Mouse (Mus musculus): ENCODE results near the gene Fthl17f. TPM values are rescaled to one million over a fixed set of nuclear protein-coding genes. Genes with fewer than 3 reads are reported as not detected.

Gene Fthl17f
- polyA plus RNA-seq, 1 experiment from 2014 or later, result not detected

DNA sequence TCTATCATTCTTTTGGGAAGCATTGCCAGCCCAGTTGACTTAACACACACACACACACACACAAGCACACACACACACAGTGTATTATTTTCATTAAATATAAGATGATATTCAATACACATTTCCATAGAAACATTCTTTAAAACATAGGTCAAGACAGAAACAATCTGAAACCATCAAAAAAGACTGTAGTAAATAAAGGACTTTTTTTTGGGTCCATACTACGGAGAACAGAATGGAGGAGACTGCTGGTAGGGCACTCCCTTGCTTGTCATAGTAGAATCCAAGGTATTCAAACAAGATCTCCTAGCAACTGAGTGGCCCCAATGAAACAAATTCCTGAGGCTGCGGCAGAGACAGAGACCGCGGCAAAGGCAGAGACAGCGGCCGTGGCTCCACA, 41.4 kb downstream of the Fthl17f start, which contains the start of gene 4930402K13Rik:
Gene 4930402K13Rik, plus strand, starts transcription at position 301 of the 400 bp plus-strand sequence.
- H3K4me2 ChIP-seq, result no peak within 1 kb of the TSS
- no peaks in the 10 kb centered on the region for H3K27me3 ChIP-seq (ENCODE audit: control insufficient read depth, insufficient read depth, low read length)
- H3K9me3 ChIP-seq (replicated peaks; ENCODE audit: control insufficient read depth, low read length), result no peaks in the 10 kb centered on the region
- no peak for ATAC-seq (replicated peaks; ENCODE audit: insufficient number of reproducible peaks, low FRiP score, low TSS enrichment)
- H3K4me1 ChIP-seq (ENCODE audit: control insufficient read depth, insufficient read depth, low read length), result no peaks in the 10 kb centered on the region
- WGBS (ENCODE audit: insufficient replicate concordance), result 82% methylated on average over 6 of the region's 6 CpGs
- H3K36me3 ChIP-seq (ENCODE audit: control insufficient read depth, insufficient read depth, low read length), result no peaks in the 10 kb centered on the region
- no peak within 1 kb of the TSS for H3K4me3 ChIP-seq (ENCODE audit: low read depth, low read length)
- no peak within 1 kb of the TSS for H3K9ac ChIP-seq (ENCODE audit: low read depth, low read length)
- H3K27ac ChIP-seq (ENCODE audit: low read depth, low read length), result no peak within 1 kb of the TSS

DNA sequence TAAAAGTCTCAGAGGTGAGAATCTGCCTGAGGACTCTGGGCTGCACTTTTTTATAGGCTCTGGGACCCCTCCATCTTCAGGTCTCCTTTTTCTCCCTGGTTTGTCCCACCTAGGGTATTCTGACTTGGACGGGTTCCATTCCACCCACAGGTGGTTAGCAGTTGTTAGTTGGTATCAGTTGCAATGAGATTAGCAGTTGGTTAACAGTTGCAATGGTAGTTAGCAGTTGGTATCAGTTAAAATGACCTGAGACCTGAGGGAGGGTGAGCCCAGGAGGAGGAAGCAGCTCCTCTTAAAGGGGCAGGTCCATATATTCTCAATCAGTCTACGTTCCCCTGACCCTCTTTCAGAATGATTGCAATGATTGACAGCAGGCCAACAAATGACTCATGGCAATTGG, 47.6 kb downstream of the Fthl17f start:
- no peak overlapping the region for H3K27ac ChIP-seq (ENCODE audit: low read depth, low read length)
- no peak overlapping the region for H3K4me2 ChIP-seq
- H3K4me1 ChIP-seq (ENCODE audit: control insufficient read depth, insufficient read depth, low read length), result no peaks in the 10 kb centered on the region
- no peak overlapping the region for H3K4me3 ChIP-seq (ENCODE audit: low read depth, low read length)
- no peaks in the 10 kb centered on the region for H3K27me3 ChIP-seq (ENCODE audit: control insufficient read depth, insufficient read depth, low read length)
- WGBS (ENCODE audit: insufficient replicate concordance), result 25% methylated on average over 2 of the region's 2 CpGs
- ATAC-seq (replicated peaks; ENCODE audit: insufficient number of reproducible peaks, low FRiP score, low TSS enrichment), result no peak
- H3K36me3 ChIP-seq (ENCODE audit: control insufficient read depth, insufficient read depth, low read length), result no peaks in the 10 kb centered on the region
- no peaks in the 10 kb centered on the region for H3K9me3 ChIP-seq (replicated peaks; ENCODE audit: control insufficient read depth, low read length)
- no peak overlapping the region for H3K9ac ChIP-seq (ENCODE audit: low read depth, low read length)

Other genes starting within 250 kb of the Fthl17f start
- gene Gm6592, start 219.0 kb upstream of the Fthl17f start, polyA plus RNA-seq (2014; fragmentation: Nextera tagmentation; extraction: Ambion mirVana), result not detected in 2 replicates
- gene Gm5751, start 188.8 kb upstream of the Fthl17f start, polyA plus RNA-seq (2014; fragmentation: Nextera tagmentation; extraction: Ambion mirVana), result not detected in 2 replicates
- gene B630019K06Rik, start 170.6 kb upstream of the Fthl17f start, polyA plus RNA-seq (2014; fragmentation: Nextera tagmentation; extraction: Ambion mirVana), result 2.0 and 2.2 TPM in 2 replicates
- gene Fthl17b, start 100.0 kb upstream of the Fthl17f start, polyA plus RNA-seq (2014; fragmentation: Nextera tagmentation; extraction: Ambion mirVana), result not detected in 2 replicates
- gene Fthl17c, start 86.5 kb upstream of the Fthl17f start, polyA plus RNA-seq (2014; fragmentation: Nextera tagmentation; extraction: Ambion mirVana), result not detected in 2 replicates
- gene Fthl17d, start 76.3 kb upstream of the Fthl17f start, polyA plus RNA-seq (2014; fragmentation: Nextera tagmentation; extraction: Ambion mirVana), result not detected in 2 replicates
- not detected in 2 replicates for gene Fthl17e, start 29.5 kb upstream of the Fthl17f start, polyA plus RNA-seq (2014; fragmentation: Nextera tagmentation; extraction: Ambion mirVana)
- gene 4930402K13Rik, start 41.5 kb downstream of the Fthl17f start, polyA plus RNA-seq (2014; fragmentation: Nextera tagmentation; extraction: Ambion mirVana), result not detected in 2 replicates
- 0.43 and 0.45 TPM in 2 replicates for gene Lancl3, start 136.9 kb downstream of the Fthl17f start, polyA plus RNA-seq (2014; fragmentation: Nextera tagmentation; extraction: Ambion mirVana)
- 0.56 and 0.94 TPM in 2 replicates for gene Gm14862, start 193.9 kb downstream of the Fthl17f start, polyA plus RNA-seq (2014; fragmentation: Nextera tagmentation; extraction: Ambion mirVana)
- gene Xk, start 209.7 kb downstream of the Fthl17f start, polyA plus RNA-seq (2014; fragmentation: Nextera tagmentation; extraction: Ambion mirVana), result 8.9 and 10.6 TPM in 2 replicates
- 0.99 TPM in 1 of 2 replicates, not detected in the other for gene H2al1m, start 220.7 kb downstream of the Fthl17f start, polyA plus RNA-seq (2014; fragmentation: Nextera tagmentation; extraction: Ambion mirVana)

Measured in heart, embryonic 11.5 days (tissue).